Mouse (Mus musculus) adipocyte (in vitro differentiated cells): Measurements from ENCODE around the gene Kcnc3.

Source experiments
- DNase-seq: peaks from one replicate; pipeline ENCODE4 v3.0.0-alpha.2; 2016; ENCODE audit warnings: low spot score

The Kcnc3 gene

GRCm38 (mm10) chr7:44596996-44597538, 6.6 kb downstream of the Kcnc3 start:
- no peak for DNase-seq

- no peak for DNase-seq
These were observed 7.2 kb downstream of the Kcnc3 start for GRCm38 (mm10) chr7:44597666-44598065.

GRCm38 (mm10) chr7:44598336-44598735, 7.9 kb downstream of the Kcnc3 start:
- no peak for DNase-seq

- DNase-seq, result no peak
These were observed 10.3 kb downstream of the Kcnc3 start for GRCm38 (mm10) chr7:44600691-44601262.

- no peak for DNase-seq
These were observed 11.2 kb downstream of the Kcnc3 start for GRCm38 (mm10) chr7:44601646-44602045.

- no peak for DNase-seq
These were observed 12.0 kb downstream of the Kcnc3 start for GRCm38 (mm10) chr7:44602443-44602842.

GRCm38 (mm10) chr7:44603186-44603855, 12.9 kb downstream of the Kcnc3 start:
- DNase-seq, result no peak

- DNase-seq, result peak; percentile 52
These were observed 13.7 kb downstream of the Kcnc3 start for GRCm38 (mm10) chr7:44604139-44604606.

GRCm38 (mm10) chr7:44604619-44605018, 14.2 kb downstream of the Kcnc3 start:
- DNase-seq, result no peak

GRCm38 (mm10) chr7:44605436-44605835, 15.0 kb downstream of the Kcnc3 start:
- no peak for DNase-seq

GRCm38 (mm10) chr7:44606171-44606901, 15.9 kb downstream of the Kcnc3 start:
- DNase-seq, result no peak

- no peak for DNase-seq
These were observed 21.7 kb downstream of the Kcnc3 start for GRCm38 (mm10) chr7:44612192-44612591.

- DNase-seq, result no peak
These were observed 23.7 kb downstream of the Kcnc3 start for GRCm38 (mm10) chr7:44614041-44614688.

- DNase-seq, result no peak
These were observed 24.8 kb downstream of the Kcnc3 start for GRCm38 (mm10) chr7:44615309-44615708.

- DNase-seq, result no peak
These were observed 25.5 kb downstream of the Kcnc3 start for GRCm38 (mm10) chr7:44615987-44616386.

- no peak for DNase-seq
These were observed 26.6 kb downstream of the Kcnc3 start for GRCm38 (mm10) chr7:44617059-44617458.

- DNase-seq, result no peak
These were observed 33.5 kb downstream of the Kcnc3 start for GRCm38 (mm10) chr7:44623714-44624542.

- no peak for DNase-seq
These were observed 34.0 kb downstream of the Kcnc3 start for GRCm38 (mm10) chr7:44624543-44624826.

- DNase-seq, result no peak
These were observed 34.4 kb downstream of the Kcnc3 start for GRCm38 (mm10) chr7:44624828-44625227.

- no peak for DNase-seq
These were observed 35.0 kb downstream of the Kcnc3 start for GRCm38 (mm10) chr7:44625241-44626067.

GRCm38 (mm10) chr7:44626068-44626385, 35.6 kb downstream of the Kcnc3 start:
- no peak for DNase-seq
